Mouse (Mus musculus) hindbrain, embryonic 16.5 days (tissue): ENCODE results near the gene Olfr808. TPM values are rescaled to one million over a fixed set of nuclear protein-coding genes. Genes with fewer than 3 reads are reported as not detected.

Experiments
- ATAC-seq: fragments of 200-750 bp; cut with Nextera tagmentation; 2 replicates; pipeline ENCODE4 v1.8.0; 2017; ENCODE audit warnings: moderate TSS enrichment, moderate library complexity
- H3K27ac ChIP-seq: fragments of 300-500 bp; sonication (generic); 2 replicates; pipeline ENCODE4 v1.5.1; 2014; ENCODE audit warnings: low read depth, mild to moderate bottlenecking, control low read depth, low read length, moderate library complexity
- H3K27me3 ChIP-seq: fragments of 300-500 bp; sonication (generic); replicated peaks from 2 replicates; pipeline ENCODE4 v1.6.1; 2014; ENCODE audit warnings: low read length; ENCODE audit not compliant: control insufficient read depth, insufficient read depth
- H3K36me3 ChIP-seq: fragments of 300-500 bp; sonication (generic); 2 replicates; pipeline ENCODE4 v1.6.1; 2014; ENCODE audit warnings: mild to moderate bottlenecking, low read length, moderate library complexity, mixed read lengths; ENCODE audit not compliant: control insufficient read depth, insufficient read depth
- H3K4me1 ChIP-seq: fragments of 300-500 bp; sonication (generic); 2 replicates; pipeline ENCODE4 v1.6.1; 2014; ENCODE audit warnings: low read depth, low read length; ENCODE audit not compliant: control insufficient read depth, insufficient read depth
- H3K4me2 ChIP-seq: fragments of 300-500 bp; sonication (generic); 2 replicates; pipeline ENCODE4 v1.6.1; 2014; ENCODE audit warnings: mild to moderate bottlenecking, low read length, control low read depth, moderate library complexity
- H3K4me3 ChIP-seq: fragments of 300-500 bp; sonication (generic); 2 replicates; pipeline ENCODE4 v1.5.1; 2014; ENCODE audit warnings: mild to moderate bottlenecking, low read length, control low read depth, moderate library complexity
- H3K9ac ChIP-seq: fragments of 300-500 bp; sonication (generic); 2 replicates; pipeline ENCODE4 v1.6.1; 2014; ENCODE audit warnings: low read depth, mild to moderate bottlenecking, control low read depth, low read length, moderate library complexity
- H3K9me3 ChIP-seq: fragments of 300-500 bp; sonication (generic); 2 replicates; pipeline ENCODE4 v1.6.1; 2014; ENCODE audit warnings: mild to moderate bottlenecking, low read length, moderate library complexity; ENCODE audit not compliant: control insufficient read depth
- WGBS: fragments of 180-500 bp; shearing (Covaris S2); extraction: QIAGEN DNeasy Blood & Tissue Kit; methylation state at CpG from one replicate; pipeline ENCODE4 v1.1.7; 2014; 5-methylcytosine and 5-hydroxymethylcytosine counted together
- polyA plus RNA-seq: library from polyadenylated mRNA; unstranded; fragments of >200 nt; fragmentation: Nextera tagmentation; extraction: Ambion mirVana; gene quantifications from 2 replicates; pipeline ENCODE4 v1.2.1, GENCODE M21; 2015

Olfr808 gene
- polyA plus RNA-seq = not detected in 2 replicates

- H3K4me1 ChIP-seq = no peaks in the 10 kb centered on the region
- 94% methylated on average over 1 of the region's 1 CpGs for WGBS
- H3K9me3 ChIP-seq = no peaks in the 10 kb centered on the region
- no peaks in the 10 kb centered on the region for H3K27me3 ChIP-seq
- no peak for ATAC-seq
- H3K4me2 ChIP-seq = no peak within 1 kb of the TSS
- no peak within 1 kb of the TSS for H3K9ac ChIP-seq
- H3K36me3 ChIP-seq = no peaks in the 10 kb centered on the region
- H3K4me3 ChIP-seq = no peak within 1 kb of the TSS
- H3K27ac ChIP-seq = no peak within 1 kb of the TSS
These were observed at the start of gene Olfr808 for GRCm38 (mm10) chr10:129765182-129765581. Gene Olfr808 (plus strand): TSS chr10:129765482.

- Histone ChIP-seq H3K4me2 (no peak within 1 kb of the TSS), H3K36me3 (no peaks in the 10 kb centered on the region), H3K27me3 (no peaks in the 10 kb centered on the region), H3K9ac (no peak within 1 kb of the TSS), H3K9me3 (no peaks in the 10 kb centered on the region), H3K4me1 (no peaks in the 10 kb centered on the region), H3K4me3 (no peak within 1 kb of the TSS), H3K27ac (no peak within 1 kb of the TSS)
- ATAC-seq = no peak
- 96% methylated on average over 2 of the region's 2 CpGs for WGBS
These were observed 36.0 kb upstream of the Olfr808 start, which contains the start of gene Olfr805 for GRCm38 (mm10) chr10:129729275-129729674. Gene Olfr805 (minus strand): TSS chr10:129729375.

- Histone ChIP-seq H3K9ac (no peak within 1 kb of the TSS), H3K4me2 (no peak within 1 kb of the TSS), H3K4me3 (no peak within 1 kb of the TSS), H3K4me1 (no peaks in the 10 kb centered on the region), H3K27me3 (no peaks in the 10 kb centered on the region), H3K9me3 (no peaks in the 10 kb centered on the region), H3K27ac (no peak within 1 kb of the TSS), H3K36me3 (no peaks in the 10 kb centered on the region)
- no peak for ATAC-seq
These were observed 23.5 kb upstream of the Olfr808 start, which contains the start of gene Olfr806 for GRCm38 (mm10) chr10:129741821-129742220. Gene Olfr806 (minus strand): TSS chr10:129741921.

- 88% methylated on average over 1 of the region's 1 CpGs for WGBS
- Histone ChIP-seq H3K9me3 (no peaks in the 10 kb centered on the region), H3K4me2 (no peak within 1 kb of the TSS), H3K4me3 (no peak within 1 kb of the TSS), H3K36me3 (no peaks in the 10 kb centered on the region), H3K27me3 (no peaks in the 10 kb centered on the region), H3K27ac (no peak within 1 kb of the TSS), H3K4me1 (no peaks in the 10 kb centered on the region), H3K9ac (no peak within 1 kb of the TSS)
- no peak for ATAC-seq
These were observed 7.6 kb upstream of the Olfr808 start, which contains the start of gene Olfr807 for GRCm38 (mm10) chr10:129757693-129758092. Gene Olfr807 (minus strand): TSS chr10:129757793.

- Histone ChIP-seq H3K27ac (no peak within 1 kb of the TSS), H3K4me3 (no peak within 1 kb of the TSS), H3K27me3 (no peaks in the 10 kb centered on the region), H3K36me3 (no peaks in the 10 kb centered on the region), H3K4me1 (no peaks in the 10 kb centered on the region), H3K9ac (no peak within 1 kb of the TSS), H3K9me3 (no peaks in the 10 kb centered on the region), H3K4me2 (no peak within 1 kb of the TSS)
- ATAC-seq = no peak
These were observed 9.1 kb downstream of the Olfr808 start, which contains the start of gene Olfr809 for GRCm38 (mm10) chr10:129774338-129774737. Gene Olfr809 (plus strand): TSS chr10:129774638.

- Histone ChIP-seq H3K9ac (no peak overlapping the region), H3K4me1 (no peaks in the 10 kb centered on the region), H3K4me3 (no peak overlapping the region), H3K9me3 (no peaks in the 10 kb centered on the region), H3K4me2 (no peak overlapping the region), H3K36me3 (no peaks in the 10 kb centered on the region), H3K27me3 (no peaks in the 10 kb centered on the region), H3K27ac (no peak overlapping the region)
- ATAC-seq = no peak
These were observed 12.8 kb downstream of the Olfr808 start for GRCm38 (mm10) chr10:129778123-129778522.

GRCm38 (mm10) chr10:129794817-129795216 lies 29.5 kb downstream of the Olfr808 start, which contains the start of gene Olfr810:
Gene Olfr810 (minus strand): TSS chr10:129794917.
- ATAC-seq = no peak
- Histone ChIP-seq H3K9ac (no peak within 1 kb of the TSS), H3K27me3 (no peaks in the 10 kb centered on the region), H3K4me1 (no peaks in the 10 kb centered on the region), H3K9me3 (no peaks in the 10 kb centered on the region), H3K4me2 (no peak within 1 kb of the TSS), H3K27ac (no peak within 1 kb of the TSS), H3K36me3 (no peaks in the 10 kb centered on the region), H3K4me3 (no peak within 1 kb of the TSS)

- WGBS = 87% methylated on average over 4 of the region's 4 CpGs
- Histone ChIP-seq H3K27ac (no peak within 1 kb of the TSS), H3K9ac (no peak within 1 kb of the TSS), H3K4me1 (no peaks in the 10 kb centered on the region), H3K27me3 (no peaks in the 10 kb centered on the region), H3K4me3 (no peak within 1 kb of the TSS), H3K36me3 (no peaks in the 10 kb centered on the region), H3K9me3 (no peaks in the 10 kb centered on the region), H3K4me2 (no peak within 1 kb of the TSS)
- ATAC-seq = no peak
These were observed 39.0 kb downstream of the Olfr808 start, which contains the start of gene Olfr811 for GRCm38 (mm10) chr10:129804296-129804695. Gene Olfr811 (minus strand): TSS chr10:129804396.
